Mouse (Mus musculus) hindbrain, embryonic 10.5 days (tissue): Measurements from ENCODE around the gene Mrps16. TPM values are rescaled to one million over a fixed set of nuclear protein-coding genes. Genes with fewer than 3 reads are reported as not detected.

Experiments
- DNase-seq: peaks from one replicate; pipeline ENCODE4 v3.0.0-alpha.2; 2017; ENCODE audit warnings: low spot score
- H3K27ac ChIP-seq: fragments of 300-500 bp; sonication (generic); 2 replicates; pipeline ENCODE4 v1.5.1; 2016; ENCODE audit warnings: mild to moderate bottlenecking, moderate library complexity
- H3K27me3 ChIP-seq: fragments of 300-500 bp; sonication (generic); 2 replicates; pipeline ENCODE4 v1.6.1; 2016; ENCODE audit warnings: mild to moderate bottlenecking; ENCODE audit not compliant: poor library complexity, insufficient read depth, severe bottlenecking
- H3K36me3 ChIP-seq: fragments of 300-500 bp; sonication (generic); 2 replicates; pipeline ENCODE4 v1.6.1; 2016; ENCODE audit warnings: mild to moderate bottlenecking, moderate library complexity
- H3K4me1 ChIP-seq: fragments of 300-500 bp; sonication (generic); replicated peaks from 2 replicates; pipeline ENCODE4 v1.6.1; 2016; ENCODE audit warnings: mild to moderate bottlenecking
- H3K4me3 ChIP-seq: fragments of 300-500 bp; sonication (generic); 2 replicates; pipeline ENCODE4 v1.5.1; 2016; ENCODE audit warnings: mild to moderate bottlenecking, moderate library complexity
- H3K9me3 ChIP-seq: fragments of 300-500 bp; sonication (generic); 2 replicates; pipeline ENCODE4 v1.6.1; 2016; ENCODE audit warnings: mild to moderate bottlenecking, moderate library complexity
- WGBS: fragments of 180-500 bp; shearing (Covaris S2); methylation state at CpG from one replicate; pipeline ENCODE4 v1.1.7; 2016; 5-methylcytosine and 5-hydroxymethylcytosine counted together
- polyA plus RNA-seq: library from polyadenylated mRNA; unstranded; fragments of >200 nt; fragmentation: Nextera tagmentation; extraction: Ambion mirVana; gene quantifications from 2 replicates; pipeline ENCODE4 v1.2.1, GENCODE M21; 2016

Gene Mrps16
- polyA plus RNA-seq, 1 experiment from 2014 or later, result 82.3 TPM

DNA sequence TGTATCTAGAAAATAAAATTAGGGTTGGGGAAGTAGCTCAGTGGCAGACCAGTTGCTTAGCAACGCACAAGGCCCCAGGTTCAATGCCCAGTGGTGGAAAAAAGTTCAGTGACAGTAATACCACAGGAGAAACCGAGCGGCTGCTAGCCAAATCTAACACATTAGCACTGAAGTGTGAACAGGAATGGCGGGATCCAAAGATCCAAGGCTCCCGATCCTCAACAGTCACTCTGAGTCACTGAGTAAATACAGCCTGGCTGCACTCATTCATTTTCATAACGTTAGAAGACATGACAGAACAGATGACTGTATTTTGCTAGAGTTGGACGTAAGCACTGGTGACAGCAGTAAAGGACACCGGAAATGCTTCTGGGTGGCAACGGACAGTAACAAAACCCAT is 47.5 kb downstream of the Mrps16 start:
- Histone ChIP-seq H3K9me3 (no peaks in the 10 kb centered on the region), H3K36me3 (peaks cover 49% of the 10 kb centered on the region), H3K4me1 (peaks cover 16% of the 10 kb centered on the region), H3K27ac (no peak overlapping the region), H3K27me3 (no peaks in the 10 kb centered on the region), H3K4me3 (no peak overlapping the region)
- 94% methylated on average over 9 of the region's 9 CpGs for WGBS
- DNase-seq, result no peak

DNA sequence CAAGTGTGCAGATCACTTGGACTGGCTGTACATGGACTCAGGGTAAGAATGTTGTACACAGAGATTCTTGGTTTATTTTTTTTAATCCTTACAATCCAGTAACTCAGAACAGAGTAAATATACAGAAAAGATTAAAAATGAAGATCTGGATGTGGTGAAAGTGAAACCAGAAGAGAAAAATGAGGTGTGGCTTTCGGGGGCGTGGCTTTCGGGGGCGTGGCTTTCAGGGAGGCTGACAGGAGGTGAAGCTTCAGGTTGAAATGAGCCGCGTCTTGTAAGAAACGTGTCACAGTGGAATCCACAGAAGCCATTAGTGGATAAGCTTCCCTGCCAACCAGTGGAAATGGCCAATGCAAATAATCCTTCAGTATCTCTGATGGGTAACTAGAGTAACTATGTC is 52.6 kb downstream of the Mrps16 start:
- no peak for DNase-seq
- no peaks in the 10 kb centered on the region for H3K27me3 ChIP-seq
- peaks cover 87% of the 10 kb centered on the region for H3K36me3 ChIP-seq
- H3K4me1 ChIP-seq, result no peaks in the 10 kb centered on the region
- H3K27ac ChIP-seq, result no peak overlapping the region
- WGBS, result 87% methylated on average over 7 of the region's 7 CpGs
- H3K4me3 ChIP-seq, result no peak overlapping the region
- no peaks in the 10 kb centered on the region for H3K9me3 ChIP-seq

DNA sequence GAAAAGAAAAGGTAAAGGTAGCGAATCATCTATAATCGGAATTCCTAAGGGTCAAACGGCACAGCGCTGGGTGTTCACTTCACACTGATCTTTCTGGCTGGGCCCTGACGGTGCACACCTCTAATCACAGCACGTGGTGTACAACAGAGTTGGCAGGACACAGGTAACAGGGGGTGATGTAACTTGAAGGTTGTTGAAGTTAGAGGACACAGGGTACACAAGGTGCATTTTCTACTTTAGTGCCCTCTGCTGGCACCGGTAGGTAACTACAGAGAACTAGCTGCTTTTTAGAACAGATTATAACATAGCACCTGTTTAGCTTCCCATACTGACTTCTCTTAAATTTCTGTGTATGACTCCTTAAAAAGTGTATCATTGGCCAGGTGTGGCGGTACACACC is 53.3 kb downstream of the Mrps16 start:
- peaks cover 87% of the 10 kb centered on the region for H3K36me3 ChIP-seq
- DNase-seq, result no peak
- 81% methylated on average over 8 of the region's 8 CpGs for WGBS

DNA sequence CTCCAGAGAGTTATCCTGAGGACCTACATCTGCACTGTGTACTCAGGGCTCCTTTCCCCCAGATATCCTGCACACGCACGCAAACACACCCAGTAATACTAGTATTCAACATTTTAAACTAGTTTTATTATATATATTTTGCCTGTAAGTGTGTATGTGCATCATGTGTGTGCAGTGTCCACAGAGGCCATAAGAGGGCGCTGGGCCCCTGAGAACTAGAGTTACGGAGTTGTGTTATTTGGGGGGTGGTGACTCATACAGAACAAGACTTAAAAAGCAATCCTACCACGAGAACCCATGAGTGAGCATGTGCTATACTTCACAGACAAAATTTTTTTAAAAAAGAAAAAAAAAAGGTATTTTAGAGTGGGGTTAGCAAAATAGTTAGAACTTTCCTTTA is 54.0 kb downstream of the Mrps16 start:
- Histone ChIP-seq H3K9me3 (no peaks in the 10 kb centered on the region), H3K27ac (no peak overlapping the region), H3K4me3 (no peak overlapping the region), H3K4me1 (no peaks in the 10 kb centered on the region), H3K27me3 (no peaks in the 10 kb centered on the region), H3K36me3 (peaks cover 87% of the 10 kb centered on the region)
- DNase-seq, result no peak
- 96% methylated on average over 5 of the region's 5 CpGs for WGBS

More for the DNA sequence above, 53.3 kb downstream of the Mrps16 start:
- H3K27ac ChIP-seq, result no peak overlapping the region
- H3K27me3 ChIP-seq, result no peaks in the 10 kb centered on the region
- no peaks in the 10 kb centered on the region for H3K9me3 ChIP-seq
- no peak overlapping the region for H3K4me3 ChIP-seq
- no peaks in the 10 kb centered on the region for H3K4me1 ChIP-seq

Other genes starting within 250 kb of the Mrps16 start
- gene Kcnk5, start 211.8 kb downstream of the Mrps16 start, polyA plus RNA-seq, result 12.4 and 13.5 TPM in 2 replicates
- gene Kcnk16, start 124.4 kb downstream of the Mrps16 start, polyA plus RNA-seq, result 0.09 and 0.20 TPM in 2 replicates
- gene Nudt13, start 98.9 kb downstream of the Mrps16 start, polyA plus RNA-seq, result 10.1 and 10.9 TPM in 2 replicates
- gene Ecd, start 45.5 kb downstream of the Mrps16 start, polyA plus RNA-seq, result 64.0 and 71.1 TPM in 2 replicates
- gene Fam149b, start 45.5 kb downstream of the Mrps16 start, polyA plus RNA-seq, result 45.0 and 46.7 TPM in 2 replicates
- gene Dnajc9, start 4.7 kb downstream of the Mrps16 start, polyA plus RNA-seq, result 226 and 308 TPM in 2 replicates
- gene Cfap70, start 58.6 kb upstream of the Mrps16 start, polyA plus RNA-seq, result 1.0 and 1.3 TPM in 2 replicates
- 12.8 and 16.2 TPM in 2 replicates for gene Anxa7, start 86.5 kb upstream of the Mrps16 start, polyA plus RNA-seq
- gene Mss51, start 103.3 kb upstream of the Mrps16 start, polyA plus RNA-seq, result 0.80 and 0.88 TPM in 2 replicates
- 39.7 and 44.8 TPM in 2 replicates for gene Ppp3cb, start 152.9 kb upstream of the Mrps16 start, polyA plus RNA-seq
- 12.7 and 14.0 TPM in 2 replicates for gene Usp54, start 247.4 kb upstream of the Mrps16 start, polyA plus RNA-seq